Mouse (Mus musculus): Measurements from ENCODE around the gene Wdr6.

DNA sequence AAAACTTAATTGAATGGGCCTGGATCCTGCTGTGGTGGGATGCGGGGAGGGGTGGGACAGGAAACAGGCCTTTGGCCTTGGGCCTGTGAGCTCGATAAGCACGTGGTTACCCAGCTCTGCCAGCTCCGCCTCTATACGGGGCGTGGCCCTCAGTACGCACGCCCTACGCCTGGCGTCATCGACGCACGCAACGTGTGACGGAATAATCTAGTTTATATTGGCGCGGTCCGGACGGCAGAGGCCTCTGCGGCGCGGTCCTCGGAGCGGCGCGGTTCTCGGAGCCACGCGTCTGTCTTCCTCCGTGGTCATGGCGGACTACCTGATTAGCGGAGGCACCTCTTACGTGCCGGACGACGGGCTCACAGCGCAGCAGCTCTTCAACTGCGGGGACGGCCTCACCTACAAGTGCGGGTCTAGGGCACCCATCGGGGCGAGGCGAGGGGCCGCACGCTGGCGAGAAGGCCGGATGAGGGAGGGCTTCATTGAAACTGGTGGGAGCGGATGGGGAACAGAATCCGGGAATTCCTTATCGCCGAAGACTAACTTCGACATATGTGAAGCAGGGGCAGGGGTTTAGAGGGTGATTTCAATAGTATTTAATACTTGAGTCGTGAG, 18.2 kb downstream of the Wdr6 start, which contains the start of gene Impdh2:
- TF ChIP-seq CTCF (conservative IDR thresholded peaks at IDR 0.05 in 1 of 2, IDR thresholded peaks at IDR 0.05 in 1 of 2; ENCODE audit: low read depth in 2 of 2, low read length in 2 of 2), result no peak
- peak; percentile 97 for TF ChIP-seq POLR2A (IDR thresholded peaks at IDR 0.05; ENCODE audit: low read depth, low read length)
- TF ChIP-seq SIN3A (IDR thresholded peaks at IDR 0.05; ENCODE audit: low read length), result peak; percentile 85; the same call in 1 of the 2 replicates
- 0 out of 2 replicates have a peak, but pooled peaks have one; percentile 8 for TF ChIP-seq GABPA (IDR thresholded peaks at IDR 0.05; ENCODE audit: insufficient replicate concordance, low read depth, low read length)
- peak; percentile 66 for TF ChIP-seq HCFC1 (IDR thresholded peaks at IDR 0.05; ENCODE audit: low read depth, low read length)
- peak; percentile 54 for TF ChIP-seq NRF1 (IDR thresholded peaks at IDR 0.05; ENCODE audit: low read depth, low read length)
- TF ChIP-seq ELF1 (IDR thresholded peaks at IDR 0.05; ENCODE audit: low read depth, low read length), result no peak; the same call in 1 of the 2 replicates
- no peak; the same call in 1 of the 2 replicates for TF ChIP-seq MEF2A (IDR thresholded peaks at IDR 0.05; ENCODE audit: borderline replicate concordance, low read depth, low read length)
- no peak for TF ChIP-seq ETS1 (conservative IDR thresholded peaks at IDR 0.05; ENCODE audit: low read depth, low read length)
- no peak for TF ChIP-seq MAZ (IDR thresholded peaks at IDR 0.05; ENCODE audit: low read depth, low read length)

Data from CH12.LX (cell line).